Mouse (Mus musculus) MEL (cell line): ENCODE measurements at regions not wholly inside any gene's neighbourhood (a gene's known extent, or its start where the extent isn't known, plus 50 kb on each side); places are given as distances from the start of the nearest gene placed in this dataset.

ENCODE experiments used
- DNase-seq: peaks from one replicate; pipeline ENCODE4 v3.0.0; 2011; ENCODE audit warnings: low read depth, low spot score
- H3K27ac ChIP-seq: 2 replicates; pipeline ENCODE4 v1.5.1; 2012; ENCODE audit warnings: low read depth, mild to moderate bottlenecking, control low read depth, low read length, moderate library complexity; ENCODE audit not compliant: control insufficient read depth
- H3K27me3 ChIP-seq, 2 experiments: fragments of 150-350 bp in 1 of 2; sonication (generic) in 1 of 2; 2 replicates each; pipeline ENCODE4 v1.6.1; 2012; ENCODE audit warnings: low read length in 2 of 2, mild to moderate bottlenecking in 2 of 2, improper control_type of control experiment in 1 of 2, moderate library complexity in 1 of 2; ENCODE audit not compliant: insufficient read depth in 2 of 2, control insufficient read depth in 1 of 2
- H3K36me3 ChIP-seq, 2 experiments: 2 replicates each; pipeline ENCODE4 v1.6.1; 2012 to 2014; ENCODE audit warnings: low read length in 2 of 2, improper control_type of control experiment in 1 of 2, inconsistent platforms in 1 of 2, mild to moderate bottlenecking in 1 of 2; ENCODE audit not compliant: insufficient read depth in 2 of 2, control insufficient read depth in 1 of 2
- H3K4me1 ChIP-seq, 2 experiments: fragments of 150-350 bp in 1 of 2; sonication (generic) in 1 of 2; 2 replicates each; pipeline ENCODE4 v1.6.1; 2012; ENCODE audit warnings: low read length in 2 of 2, improper control_type of control experiment in 1 of 2, mild to moderate bottlenecking in 1 of 2; ENCODE audit not compliant: insufficient read depth in 2 of 2, control insufficient read depth in 1 of 2
- H3K4me3 ChIP-seq, 2 experiments: fragments of 150-350 bp in 1 of 2; sonication (generic) in 1 of 2; 2 replicates each; pipeline ENCODE4 v1.5.1; 2012; ENCODE audit warnings: low read depth in 2 of 2, low read length in 2 of 2, mild to moderate bottlenecking in 2 of 2, moderate library complexity in 2 of 2, control low read depth in 1 of 2, improper control_type of control experiment in 1 of 2; ENCODE audit not compliant: control insufficient read depth in 1 of 2, insufficient read depth in 1 of 2
- H3K79me2 ChIP-seq: 2 replicates; pipeline ENCODE4 v1.6.1; 2012; ENCODE audit warnings: mild to moderate bottlenecking, low read length, moderate library complexity; ENCODE audit not compliant: control insufficient read depth, poor library complexity, insufficient read depth
- H3K9ac ChIP-seq: 2 replicates; pipeline ENCODE4 v1.6.1; 2012; ENCODE audit warnings: low read depth, mild to moderate bottlenecking, control low read depth, low read length, moderate library complexity; ENCODE audit not compliant: control insufficient read depth, poor library complexity, severe bottlenecking
- H3K9me3 ChIP-seq: fragments of 150-350 bp; sonication (generic); replicated peaks from 2 replicates; pipeline ENCODE4 v1.6.1; 2012; ENCODE audit warnings: mild to moderate bottlenecking, low read length, improper control_type of control experiment, moderate library complexity; ENCODE audit not compliant: insufficient read depth
- BHLHE40 ChIP-seq: IDR thresholded peaks from 2 replicates; pipeline ENCODE4 v1.6.1; 2012; ENCODE audit warnings: low read depth, mild to moderate bottlenecking, inconsistent platforms, low read length, improper control_type of control experiment, borderline replicate concordance
- CHD1 ChIP-seq: IDR thresholded peaks from 2 replicates; pipeline ENCODE4 v1.6.1; 2012; ENCODE audit warnings: low read depth, mild to moderate bottlenecking, inconsistent platforms, low read length, improper control_type of control experiment
- CTCF ChIP-seq, 3 experiments: IDR thresholded peaks in 2 of 3; conservative IDR thresholded peaks in 1 of 3; 2 replicates each; pipeline ENCODE4 v1.5.1; 2011 to 2012; ENCODE audit warnings: low read length in 3 of 3, low read depth in 2 of 3, mild to moderate bottlenecking in 2 of 3, improper control_type of control experiment in 1 of 3, inconsistent platforms in 1 of 3, mixed read lengths in 1 of 3, moderate library complexity in 1 of 3; ENCODE audit not compliant: control insufficient read depth in 1 of 3, insufficient read depth in 1 of 3, poor library complexity in 1 of 3, severe bottlenecking in 1 of 3
- EP300 ChIP-seq, 2 experiments: IDR thresholded peaks; 2 replicates each; pipeline ENCODE4 v1.6.1; 2011; ENCODE audit warnings: improper control_type of control experiment in 2 of 2, low read length in 2 of 2, low read depth in 1 of 2, mild to moderate bottlenecking in 1 of 2
- ETS1 ChIP-seq: IDR thresholded peaks from 2 replicates; pipeline ENCODE4 v1.6.1; 2012; ENCODE audit warnings: low read depth, mild to moderate bottlenecking, inconsistent platforms, low read length, improper control_type of control experiment, moderate library complexity
- GABPA ChIP-seq: IDR thresholded peaks from 2 replicates; pipeline ENCODE4 v1.6.1; 2012; ENCODE audit warnings: low read depth, mild to moderate bottlenecking, inconsistent platforms, low read length, improper control_type of control experiment, moderate library complexity
- GATA1 ChIP-seq: IDR thresholded peaks from 2 replicates; pipeline ENCODE4 v1.6.1; 2011; ENCODE audit warnings: low read depth, low read length, improper control_type of control experiment
- HCFC1 ChIP-seq: IDR thresholded peaks from 2 replicates; pipeline ENCODE4 v1.6.1; 2012; ENCODE audit warnings: low read depth, mild to moderate bottlenecking, inconsistent platforms, low read length, improper control_type of control experiment, moderate library complexity
- JUND ChIP-seq: IDR thresholded peaks from 2 replicates; pipeline ENCODE4 v1.6.1; 2011; ENCODE audit warnings: low read depth, mild to moderate bottlenecking, improper control_type of control experiment, low read length
- KAT2A ChIP-seq: conservative IDR thresholded peaks from 2 replicates; pipeline ENCODE4 v1.6.1; 2012; ENCODE audit warnings: low read depth, low read length, improper control_type of control experiment, inconsistent platforms
- MAFK ChIP-seq: IDR thresholded peaks from 2 replicates; pipeline ENCODE4 v1.6.1; 2011; ENCODE audit warnings: low read depth, mild to moderate bottlenecking, low read length, improper control_type of control experiment, borderline replicate concordance
- MYB ChIP-seq: IDR thresholded peaks from 2 replicates; pipeline ENCODE4 v1.6.1; 2011; ENCODE audit warnings: mild to moderate bottlenecking, low read depth, low read length, improper control_type of control experiment
- MYC ChIP-seq: IDR thresholded peaks from 2 replicates; pipeline ENCODE4 v1.6.1; 2011; ENCODE audit warnings: low read depth, mild to moderate bottlenecking, low read length, improper control_type of control experiment, moderate library complexity
- POLR2AphosphoS2 ChIP-seq: IDR thresholded peaks from 2 replicates; pipeline ENCODE4 v1.6.1; 2011; ENCODE audit warnings: low read length, improper control_type of control experiment
- POLR2AphosphoS5 ChIP-seq: IDR thresholded peaks from 2 replicates; pipeline ENCODE4 v1.6.1; 2012; ENCODE audit warnings: low read depth, borderline replicate concordance, mild to moderate bottlenecking, inconsistent platforms, low read length, moderate library complexity, mixed read lengths
- RCOR1 ChIP-seq: IDR thresholded peaks from 2 replicates; pipeline ENCODE4 v1.6.1; 2012; ENCODE audit warnings: low read depth, mild to moderate bottlenecking, inconsistent platforms, low read length, improper control_type of control experiment
- SIN3A ChIP-seq: IDR thresholded peaks from 2 replicates; pipeline ENCODE4 v1.6.1; 2012; ENCODE audit warnings: low read length, improper control_type of control experiment, inconsistent platforms
- SMC3 ChIP-seq: IDR thresholded peaks from 2 replicates; pipeline ENCODE4 v1.6.1; 2011; ENCODE audit warnings: low read depth, low read length, improper control_type of control experiment
- TBP ChIP-seq: IDR thresholded peaks from 2 replicates; pipeline ENCODE4 v1.8.0; 2011; ENCODE audit warnings: low read depth, low read length, improper control_type of control experiment
- USF1 ChIP-seq: IDR thresholded peaks from 2 replicates; pipeline ENCODE4 v1.6.1; 2014; ENCODE audit warnings: low read depth, mild to moderate bottlenecking, inconsistent platforms, low read length, improper control_type of control experiment, moderate library complexity
- ZC3H11A ChIP-seq: IDR thresholded peaks from 2 replicates; pipeline ENCODE4 v1.6.1; 2012; ENCODE audit warnings: low read depth, mild to moderate bottlenecking, inconsistent platforms, low read length, improper control_type of control experiment
- ZKSCAN1 ChIP-seq: IDR thresholded peaks from 2 replicates; pipeline ENCODE4 v1.6.1; 2012; ENCODE audit warnings: low read depth, mild to moderate bottlenecking, inconsistent platforms, low read length, improper control_type of control experiment, moderate library complexity
- ZMIZ1 ChIP-seq: IDR thresholded peaks from 2 replicates; pipeline ENCODE4 v1.6.1; 2012; ENCODE audit warnings: low read depth, mild to moderate bottlenecking, inconsistent platforms, low read length, improper control_type of control experiment, moderate library complexity
- ZNF384 ChIP-seq: IDR thresholded peaks from 2 replicates; pipeline ENCODE4 v1.6.1; 2012; ENCODE audit warnings: low read depth, mild to moderate bottlenecking, inconsistent platforms, low read length, improper control_type of control experiment

- Histone ChIP-seq H3K9me3 (no peaks in the 10 kb centered on the region), H3K9ac (peak overlapping the region; percentile 45)
- TF ChIP-seq ZNF384 (no peak), RCOR1 (0 out of 2 replicates have a peak, but pooled peaks have one; percentile 20), BHLHE40 (peak; percentile 66; the same call in 1 of the 2 replicates), EP300 (IDR thresholded peaks at IDR 0.05; ENCODE audit: low read depth in 1 of 2, low read length in 2 of 2) (no peak), GABPA (no peak), KAT2A (no peak), GATA1 (peak; percentile 53; the same call in 1 of the 2 replicates), SIN3A (no peak), TBP (no peak; the same call in 1 of the 2 replicates), SMC3 (no peak), ZKSCAN1 (no peak), MAFK (no peak), ZMIZ1 (no peak), ZC3H11A (no peak), JUND (no peak), CHD1 (no peak), CTCF (IDR thresholded peaks at IDR 0.05 in 2 of 3, conservative IDR thresholded peaks at IDR 0.05 in 1 of 3; ENCODE audit: control insufficient read depth in 1 of 3, insufficient read depth in 1 of 3, low read depth in 2 of 3, low read length in 3 of 3, poor library complexity in 1 of 3, severe bottlenecking in 1 of 3) (no peak), MYB (no peak), POLR2AphosphoS2 (no peak), HCFC1 (no peak), MYC (no peak), ETS1 (no peak), USF1 (peak; percentile 62; the same call in 1 of the 2 replicates), POLR2AphosphoS5 (no peak)
These were observed 62.1 kb upstream of the Jade1 start for GRCm38 (mm10) chr3:41493472-41493871.

More at GRCm38 (mm10) chr3:41493472-41493871, 62.1 kb upstream of the Jade1 start:
- Histone ChIP-seq H3K4me3 (peak overlapping the region; percentile 69 to 83), H3K4me1 (peaks cover 0 to 5% of the 10 kb centered on the region in 2 experiments; a peak in 3 of 4 replicates), H3K36me3 (peaks cover 0 to 20% of the 10 kb centered on the region in 2 experiments; a peak in 2 of 4 replicates), H3K79me2 (peaks cover 6% of the 10 kb centered on the region), H3K27me3 (no peaks in the 10 kb centered on the region), H3K27ac (peak overlapping the region; percentile 68)
- peak; percentile 84 for DNase-seq
